Mouse (Mus musculus): ENCODE data around the gene Med28.

DNA sequence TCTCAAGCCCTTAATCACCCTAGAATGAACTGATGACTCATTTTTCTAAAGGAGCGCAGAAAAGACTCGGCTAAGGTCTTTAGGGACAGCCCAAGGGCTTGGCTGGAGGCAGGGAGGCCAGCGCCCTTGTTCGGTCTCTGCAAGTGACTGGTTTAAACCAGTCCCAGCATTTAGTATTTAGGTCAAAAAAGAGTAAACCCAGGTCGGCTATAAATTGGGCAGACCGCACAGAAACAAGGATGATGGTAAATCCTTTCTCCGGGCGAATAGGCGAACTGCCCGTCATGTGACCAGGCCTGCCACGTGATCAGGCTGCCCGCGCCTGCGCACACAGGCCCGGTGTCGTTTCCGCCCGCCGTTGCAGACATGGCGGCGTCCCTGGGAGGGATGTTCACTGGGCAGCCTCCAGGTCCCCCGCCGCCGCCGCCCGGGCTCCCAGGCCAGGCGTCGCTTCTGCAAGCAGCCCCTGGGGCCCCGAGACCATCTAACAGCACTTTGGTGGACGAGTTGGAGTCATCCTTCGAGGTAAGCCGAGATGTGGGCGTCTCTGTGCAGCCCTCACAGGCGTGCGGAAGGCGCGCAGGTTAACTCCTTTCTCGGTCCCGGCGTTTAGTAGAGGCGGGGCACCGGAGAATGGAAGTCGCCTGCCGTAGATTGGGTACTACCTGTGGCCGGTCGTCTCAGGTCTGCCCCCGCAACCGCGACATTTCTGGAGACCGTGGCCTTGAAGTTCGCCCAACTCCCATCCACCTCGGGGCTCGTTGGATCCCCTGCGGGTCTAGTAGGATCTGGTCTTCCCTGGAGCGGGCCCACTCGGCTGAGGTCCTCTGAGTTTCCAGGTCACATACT, at the start of gene Med28:
- TF ChIP-seq CTCF (IDR thresholded peaks at IDR 0.05; ENCODE audit: control insufficient read depth, insufficient read depth, insufficient replicate concordance, low read depth, low read length) (no peak), POLR2A (IDR thresholded peaks at IDR 0.05; ENCODE audit: control insufficient read depth, low read depth, low read length) (peak; percentile 88)
